Mouse (Mus musculus) hindbrain, embryonic 11.5 days (tissue): ENCODE measurements around the gene Ddx58. TPM values are rescaled to one million over a fixed set of nuclear protein-coding genes. Genes with fewer than 3 reads are reported as not detected.

ENCODE experiments used
- ATAC-seq: fragments of 200-750 bp; cut with Nextera tagmentation; 2 replicates; pipeline ENCODE4 v1.8.0; 2017; ENCODE audit warnings: mild to moderate bottlenecking, moderate TSS enrichment, moderate library complexity; ENCODE audit not compliant: low FRiP score
- DNase-seq: peaks from one replicate; pipeline ENCODE4 v3.0.0-alpha.2; 2015; ENCODE audit warnings: low spot score
- H3K27ac ChIP-seq: fragments of 300-500 bp; sonication (generic); 2 replicates; pipeline ENCODE4 v1.5.1; 2014; ENCODE audit warnings: mild to moderate bottlenecking, low read depth, low read length
- H3K27me3 ChIP-seq: fragments of 300-500 bp; sonication (generic); 2 replicates; pipeline ENCODE4 v1.6.1; 2014; ENCODE audit warnings: mild to moderate bottlenecking, low read length, moderate library complexity, mixed read lengths; ENCODE audit not compliant: control insufficient read depth, insufficient read depth
- H3K36me3 ChIP-seq: fragments of 300-500 bp; sonication (generic); 2 replicates; pipeline ENCODE4 v1.6.1; 2014; ENCODE audit warnings: mild to moderate bottlenecking, low read length, moderate library complexity, mixed read lengths; ENCODE audit not compliant: control insufficient read depth, insufficient read depth
- H3K4me1 ChIP-seq: fragments of 300-500 bp; sonication (generic); replicated peaks from 2 replicates; pipeline ENCODE4 v1.6.1; 2014; ENCODE audit warnings: low read length, mixed read lengths; ENCODE audit not compliant: control insufficient read depth, insufficient read depth
- H3K4me2 ChIP-seq: fragments of 300-500 bp; sonication (generic); replicated peaks from 2 replicates; pipeline ENCODE4 v1.6.1; 2014; ENCODE audit warnings: mild to moderate bottlenecking, low read depth, low read length
- H3K4me3 ChIP-seq: fragments of 300-500 bp; sonication (generic); 2 replicates; pipeline ENCODE4 v1.5.1; 2014; ENCODE audit warnings: low read depth, low read length
- H3K9ac ChIP-seq: fragments of 300-500 bp; sonication (generic); 2 replicates; pipeline ENCODE4 v1.6.1; 2014; ENCODE audit warnings: low read depth, low read length
- H3K9me3 ChIP-seq: fragments of 300-500 bp; sonication (generic); 2 replicates; pipeline ENCODE4 v1.6.1; 2016; ENCODE audit warnings: low read length; ENCODE audit not compliant: control insufficient read depth
- WGBS: fragments of 180-500 bp; shearing (Covaris S2); extraction: QIAGEN DNeasy Blood & Tissue Kit; methylation state at CpG from one replicate; pipeline ENCODE4 v1.1.7; 2014; 5-methylcytosine and 5-hydroxymethylcytosine counted together
- polyA plus RNA-seq: library from polyadenylated mRNA; unstranded; fragments of >200 nt; fragmentation: Nextera tagmentation; extraction: Ambion mirVana; gene quantifications from 2 replicates; pipeline ENCODE4 v1.2.1, GENCODE M21; 2014

Gene Ddx58
- polyA plus RNA-seq, 1 experiment from 2014 or later: 5.7 TPM

DNA sequence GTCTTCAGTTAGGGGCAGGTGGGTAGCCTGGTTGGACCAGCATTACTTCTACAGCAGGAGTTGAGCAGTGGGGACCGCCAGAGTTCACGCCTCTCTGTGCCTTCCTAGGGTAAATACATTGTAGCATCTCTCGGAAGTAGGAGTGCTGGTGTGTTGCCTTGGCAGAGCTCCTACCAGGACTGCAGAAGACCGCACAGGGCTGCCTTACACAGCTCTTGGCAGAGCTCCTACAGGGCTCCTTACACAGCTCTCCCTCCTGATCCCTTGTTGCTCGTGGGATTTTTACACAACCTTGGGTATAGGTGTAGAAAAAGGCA lies 81.4 kb downstream of the Ddx58 start:
- no peaks in the 10 kb centered on the region for H3K27me3 ChIP-seq
- H3K9ac ChIP-seq: no peak overlapping the region
- no peaks in the 10 kb centered on the region for H3K36me3 ChIP-seq
- H3K4me3 ChIP-seq: no peak overlapping the region
- 86% methylated on average over 5 of the region's 5 CpGs for WGBS
- no peak overlapping the region for H3K27ac ChIP-seq
- ATAC-seq: no peak
- H3K4me1 ChIP-seq: no peaks in the 10 kb centered on the region
- no peak for DNase-seq
- H3K4me2 ChIP-seq: no peak overlapping the region
- H3K9me3 ChIP-seq: no peaks in the 10 kb centered on the region

DNA sequence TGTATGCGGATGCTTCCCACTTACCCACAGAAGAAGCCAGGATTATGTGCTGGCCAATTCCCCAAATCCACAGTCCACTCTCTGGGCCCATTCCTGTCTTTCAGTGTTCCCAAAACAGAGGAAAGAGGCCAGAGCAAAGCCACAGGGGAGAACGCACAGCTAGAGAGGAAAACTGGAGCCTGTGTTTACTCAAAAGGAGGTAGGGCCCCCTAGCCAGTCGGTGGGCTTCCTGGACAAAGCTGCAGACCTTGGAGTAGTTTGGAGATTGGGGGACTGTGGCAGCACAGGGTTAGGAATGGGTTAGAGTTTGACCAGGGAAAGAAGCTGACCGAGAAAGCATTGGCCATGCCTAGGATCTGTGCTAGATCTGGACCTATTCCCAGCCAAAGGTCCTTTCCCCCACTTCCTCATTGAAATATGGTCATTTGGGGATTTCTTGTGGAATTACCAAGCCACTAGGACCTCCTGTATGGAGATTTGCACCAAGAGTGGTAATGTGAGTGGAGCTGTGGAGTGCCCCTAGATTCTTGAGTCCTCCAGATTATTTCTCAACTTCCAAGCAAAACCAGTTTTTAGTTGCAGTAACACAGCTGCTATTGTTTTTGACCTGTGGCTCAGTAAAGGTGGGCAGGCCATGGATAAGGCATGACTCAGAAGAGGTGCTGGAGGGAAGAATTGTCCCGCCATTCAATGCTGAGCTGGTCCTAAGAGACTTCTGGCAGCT lies 82.0 kb downstream of the Ddx58 start:
- no peak overlapping the region for H3K9ac ChIP-seq
- DNase-seq (no peak), ATAC-seq (no peak)
- H3K9me3 ChIP-seq: no peaks in the 10 kb centered on the region
- H3K27me3 ChIP-seq: no peaks in the 10 kb centered on the region
- whole genome bisulfite sequencing: 84% methylated on average over 5 of the region's 5 CpGs
- no peak overlapping the region for H3K4me3 ChIP-seq
- H3K4me1 ChIP-seq: no peaks in the 10 kb centered on the region
- H3K27ac ChIP-seq: no peak overlapping the region
- H3K4me2 ChIP-seq: no peak overlapping the region
- no peaks in the 10 kb centered on the region for H3K36me3 ChIP-seq

DNA sequence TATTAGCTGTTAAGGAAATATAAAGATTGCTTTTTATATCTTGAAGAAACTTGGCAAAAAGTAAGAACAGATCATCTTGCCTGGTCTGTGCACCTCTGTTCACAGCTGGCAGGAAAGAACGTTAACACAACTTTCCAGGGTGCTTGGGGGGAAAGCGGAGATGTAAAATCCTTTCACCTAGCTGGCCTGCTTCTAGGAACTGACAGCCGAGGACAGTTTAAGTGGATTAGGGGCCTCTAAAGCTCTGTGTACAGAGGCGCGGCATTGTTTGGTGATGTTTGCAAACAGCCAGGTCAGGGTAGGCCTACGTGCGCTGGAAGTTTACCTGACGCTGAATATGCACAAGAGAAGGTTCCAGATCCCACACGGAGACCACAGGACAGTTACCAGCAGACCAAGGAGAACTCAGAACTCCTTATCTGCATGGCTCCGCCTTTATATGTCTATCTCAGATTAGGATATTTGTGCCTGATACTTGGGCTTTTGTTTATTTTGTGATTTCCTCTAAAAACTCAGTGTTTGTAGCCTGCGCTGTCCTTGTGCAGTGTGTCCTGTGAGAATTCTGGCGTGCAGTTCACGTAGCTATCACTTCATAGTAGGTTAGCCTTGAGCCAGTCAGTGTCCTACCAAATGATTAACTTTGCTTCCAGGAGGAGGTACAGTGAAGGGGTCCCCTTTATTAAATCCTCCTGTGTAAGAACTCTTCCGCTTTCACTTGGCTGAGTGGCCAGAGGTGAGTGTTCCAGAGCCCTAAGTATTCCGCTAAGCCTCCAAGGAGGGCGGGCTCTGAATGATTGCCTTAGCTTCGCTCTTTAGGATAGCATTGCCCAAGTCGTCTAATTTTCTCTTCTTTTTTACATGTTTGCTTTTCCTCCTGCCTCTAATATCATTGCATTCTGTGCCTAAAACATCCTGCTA lies 82.8 kb downstream of the Ddx58 start:
- no peaks in the 10 kb centered on the region for H3K4me1 ChIP-seq
- H3K27ac ChIP-seq: no peak overlapping the region
- DNase-seq: no peak
- H3K4me3 ChIP-seq: no peak overlapping the region
- H3K9me3 ChIP-seq: no peaks in the 10 kb centered on the region
- 84% methylated on average over 18 of the region's 18 CpGs for WGBS
- H3K4me2 ChIP-seq: no peak overlapping the region
- ATAC-seq: no peak
- H3K27me3 ChIP-seq: no peaks in the 10 kb centered on the region
- no peak overlapping the region for H3K9ac ChIP-seq
- H3K36me3 ChIP-seq: no peaks in the 10 kb centered on the region

DNA sequence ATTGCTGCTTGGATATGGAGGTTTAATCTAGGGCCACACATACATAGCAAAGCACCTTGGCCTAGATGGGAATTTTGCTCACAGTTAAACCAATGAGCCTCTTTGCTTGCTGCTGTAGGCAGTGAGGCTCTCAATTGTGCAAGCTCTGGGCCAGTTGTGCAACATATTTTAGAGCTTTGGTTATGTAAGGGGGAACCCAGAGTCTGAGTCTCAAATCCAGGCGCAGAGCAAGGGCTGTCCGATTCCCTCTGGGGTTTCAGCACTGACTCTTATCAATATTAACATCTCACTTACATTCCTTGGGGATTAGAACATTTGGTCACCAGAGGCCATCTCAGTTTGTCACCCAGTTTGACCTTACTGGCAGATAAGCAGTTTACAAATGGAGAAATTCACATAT lies 83.5 kb downstream of the Ddx58 start:
- H3K9ac ChIP-seq: no peak overlapping the region
- H3K9me3 ChIP-seq: no peaks in the 10 kb centered on the region
- H3K4me2 ChIP-seq: no peak overlapping the region
- H3K27me3 ChIP-seq: no peaks in the 10 kb centered on the region
- no peak for ATAC-seq
- no peak for DNase-seq
- H3K27ac ChIP-seq: no peak overlapping the region
- H3K4me3 ChIP-seq: no peak overlapping the region
- H3K36me3 ChIP-seq: no peaks in the 10 kb centered on the region
- 79% methylated on average over 2 of the region's 2 CpGs for WGBS
- no peaks in the 10 kb centered on the region for H3K4me1 ChIP-seq

DNA sequence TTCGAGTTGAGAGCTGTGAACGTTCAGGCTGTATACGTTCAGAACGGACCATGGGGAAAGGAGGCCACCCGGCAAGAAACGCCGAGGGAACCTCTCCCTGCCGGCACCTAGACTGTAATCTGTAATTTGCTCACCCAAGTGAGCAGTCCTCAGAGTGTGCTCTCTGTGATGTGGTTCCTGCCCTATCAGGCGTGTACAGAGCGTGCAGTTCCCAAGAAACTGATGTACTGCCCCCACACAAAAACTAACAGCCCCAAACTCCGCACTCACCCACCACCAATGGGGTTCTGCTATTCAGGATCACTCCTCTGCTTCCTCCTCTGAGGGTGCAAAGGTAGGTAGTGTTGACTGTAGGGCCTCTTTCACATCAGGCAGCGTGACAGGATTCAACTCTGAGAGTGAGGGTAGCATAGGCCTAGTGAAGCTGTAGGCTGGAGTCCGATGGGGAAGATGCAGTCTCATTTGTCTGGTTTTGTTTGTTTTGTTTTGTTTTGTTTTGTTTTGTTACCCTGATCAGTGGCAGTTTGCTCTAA lies 84.1 kb downstream of the Ddx58 start:
- no peak overlapping the region for H3K4me2 ChIP-seq
- DNase-seq: no peak
- no peak overlapping the region for H3K4me3 ChIP-seq
- H3K4me1 ChIP-seq: no peaks in the 10 kb centered on the region
- no peak overlapping the region for H3K27ac ChIP-seq
- H3K27me3 ChIP-seq: no peaks in the 10 kb centered on the region
- WGBS: 91% methylated on average over 13 of the region's 13 CpGs
- no peak overlapping the region for H3K9ac ChIP-seq
- no peaks in the 10 kb centered on the region for H3K36me3 ChIP-seq
- ATAC-seq: no peak
- H3K9me3 ChIP-seq: no peaks in the 10 kb centered on the region

DNA sequence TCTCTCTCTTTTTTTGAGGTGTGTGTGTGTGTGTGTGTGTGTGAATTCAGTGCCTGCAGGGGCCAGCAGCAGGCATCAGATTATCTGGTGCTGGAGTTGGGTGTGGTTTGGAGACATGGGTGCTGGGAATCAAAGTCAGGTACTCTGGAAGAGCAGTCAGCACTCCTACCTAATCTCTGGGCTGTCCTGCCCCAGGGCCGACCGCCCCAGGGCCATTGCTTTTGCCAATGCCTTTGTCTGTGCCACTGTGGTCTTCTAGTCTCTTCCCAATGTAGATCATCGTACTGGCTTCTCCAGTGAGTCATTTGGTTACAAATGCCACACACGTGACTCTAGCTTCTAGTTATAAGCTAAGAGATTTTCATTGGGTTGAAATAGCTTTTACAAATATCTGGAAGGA lies 84.9 kb downstream of the Ddx58 start:
- no peak overlapping the region for H3K4me3 ChIP-seq
- no peaks in the 10 kb centered on the region for H3K9me3 ChIP-seq
- H3K36me3 ChIP-seq: no peaks in the 10 kb centered on the region
- no peaks in the 10 kb centered on the region for H3K27me3 ChIP-seq
- no peaks in the 10 kb centered on the region for H3K4me1 ChIP-seq
- no peak for DNase-seq
- ATAC-seq: no peak
- no peak overlapping the region for H3K4me2 ChIP-seq
- no peak overlapping the region for H3K9ac ChIP-seq
- 98% methylated on average over 4 of the region's 4 CpGs for WGBS
- no peak overlapping the region for H3K27ac ChIP-seq

Other genes starting within 250 kb of the Ddx58 start
- gene Aco1, start 96.7 kb downstream of the Ddx58 start, polyA plus RNA-seq: 55.0 and 58.4 TPM in 2 replicates
- gene Smim27, start 29.8 kb upstream of the Ddx58 start, polyA plus RNA-seq: 20.7 and 25.8 TPM in 2 replicates
- 49.9 and 50.7 TPM in 2 replicates for gene Topors, start 30.0 kb upstream of the Ddx58 start, polyA plus RNA-seq
- gene Ndufb6, start 39.6 kb upstream of the Ddx58 start, polyA plus RNA-seq: 285 and 288 TPM in 2 replicates
- gene Tmem215, start 232.4 kb upstream of the Ddx58 start, polyA plus RNA-seq: 0.14 and 0.37 TPM in 2 replicates